Mouse (Mus musculus) liver, embryonic 14.5 days (tissue): ENCODE measurements at regions not wholly inside any gene's neighbourhood (a gene's known extent, or its start where the extent isn't known, plus 50 kb on each side); places are given as distances from the start of the nearest gene placed in this dataset.

Experiments used
- ATAC-seq: fragments of 200-750 bp; cut with Nextera tagmentation; 2 replicates; pipeline ENCODE4 v1.8.0; 2017; ENCODE audit warnings: moderate number of reproducible peaks, mild to moderate bottlenecking, moderate library complexity; ENCODE audit not compliant: insufficient read depth
- DNase-seq, 3 experiments: peaks; one replicate each; pipeline ENCODE4 v3.0.0-alpha.2; 2012 to 2013; ENCODE audit warnings: low read depth in 3 of 3, low spot score in 3 of 3
- H3K27ac ChIP-seq: fragments of 300-500 bp; sonication (generic); 2 replicates; pipeline ENCODE4 v1.5.1; 2014; ENCODE audit warnings: moderate library complexity, mild to moderate bottlenecking, control low read depth, inconsistent platforms
- H3K27me3 ChIP-seq: fragments of 300-500 bp; sonication (generic); 2 replicates; pipeline ENCODE4 v1.6.1; 2014; ENCODE audit warnings: mild to moderate bottlenecking, low read length, moderate library complexity; ENCODE audit not compliant: control insufficient read depth, insufficient read depth
- H3K36me3 ChIP-seq: fragments of 300-500 bp; sonication (generic); replicated peaks from 2 replicates; pipeline ENCODE4 v1.6.1; 2014; ENCODE audit warnings: low read depth; ENCODE audit not compliant: control insufficient read depth, insufficient read depth
- H3K4me1 ChIP-seq, 2 experiments: fragments of 200-500 bp in 1 of 2; fragments of 300-500 bp in 1 of 2; sonication (generic) in 1 of 2; replicated peaks; 2 replicates each; pipeline ENCODE4 v1.6.1; 2012 to 2014; ENCODE audit warnings: antibody characterized with exemption in 1 of 2, inconsistent platforms in 1 of 2, low read length in 1 of 2; ENCODE audit not compliant: control insufficient read depth in 2 of 2, insufficient read depth in 2 of 2
- H3K4me2 ChIP-seq: fragments of 300-500 bp; sonication (generic); 2 replicates; pipeline ENCODE4 v1.6.1; 2014; ENCODE audit warnings: low read depth, mild to moderate bottlenecking, control low read depth, moderate library complexity
- H3K4me3 ChIP-seq, 2 experiments: fragments of 200-500 bp in 1 of 2; fragments of 300-500 bp in 1 of 2; sonication (generic) in 1 of 2; 2 replicates each; pipeline ENCODE4 v1.5.1; 2012 to 2014; ENCODE audit warnings: low read depth in 2 of 2, low read length in 2 of 2, mild to moderate bottlenecking in 2 of 2, control low read depth in 1 of 2, inconsistent platforms in 1 of 2, moderate library complexity in 1 of 2; ENCODE audit not compliant: insufficient read depth in 1 of 2
- H3K9ac ChIP-seq: fragments of 300-500 bp; sonication (generic); replicated peaks from 2 replicates; pipeline ENCODE4 v1.6.1; 2014; ENCODE audit warnings: mild to moderate bottlenecking, control low read depth, moderate library complexity
- H3K9me3 ChIP-seq: fragments of 300-500 bp; sonication (generic); 2 replicates; pipeline ENCODE4 v1.6.1; 2016; ENCODE audit warnings: low read length, mixed read lengths; ENCODE audit not compliant: control insufficient read depth
- CTCF ChIP-seq: IDR thresholded peaks from 2 replicates; pipeline ENCODE4 v1.5.1; 2016; ENCODE audit warnings: antibody characterized with exemption, low read depth, control low read depth
- EP300 ChIP-seq: IDR thresholded peaks from 2 replicates; pipeline ENCODE4 v1.6.1; 2016; ENCODE audit warnings: antibody characterized with exemption, low read depth
- WGBS: fragments of 180-500 bp; shearing (Covaris S2); extraction: QIAGEN DNeasy Blood & Tissue Kit; methylation state at CpG from one replicate; pipeline ENCODE4 v1.1.7; 2014; ENCODE audit not compliant: insufficient replicate concordance; 5-methylcytosine and 5-hydroxymethylcytosine counted together

- no peaks in the 10 kb centered on the region for H3K27me3 ChIP-seq
- H3K36me3 ChIP-seq, result no peaks in the 10 kb centered on the region
- no peak overlapping the region for H3K4me3 ChIP-seq
- no peaks in the 10 kb centered on the region for H3K9me3 ChIP-seq
- WGBS, result 69% methylated on average over 8 of the region's 8 CpGs
- H3K27ac ChIP-seq, result no peak overlapping the region
- TF ChIP-seq CTCF (no peak), EP300 (no peak)
- no peak for ATAC-seq
- H3K4me2 ChIP-seq, result no peak overlapping the region
- no peaks in the 10 kb centered on the region for H3K4me1 ChIP-seq
- H3K9ac ChIP-seq, result no peak overlapping the region
- DNase-seq, result no peak
These were observed 395.3 kb downstream of the Mtx2 start for GRCm38 (mm10) chr2:75220775-75221359.

GRCm38 (mm10) chr2:75224443-75224842 lies 398.8 kb downstream of the Mtx2 start:
- Histone ChIP-seq H3K27me3 (no peaks in the 10 kb centered on the region), H3K4me3 (no peak overlapping the region), H3K4me1 (no peaks in the 10 kb centered on the region), H3K9ac (no peak overlapping the region), H3K27ac (no peak overlapping the region), H3K9me3 (no peaks in the 10 kb centered on the region), H3K4me2 (no peak overlapping the region), H3K36me3 (no peaks in the 10 kb centered on the region)
- no peak for DNase-seq
- TF ChIP-seq CTCF (no peak), EP300 (no peak)
- 63% methylated on average over 5 of the region's 5 CpGs for WGBS
- no peak for ATAC-seq

- Histone ChIP-seq H3K27ac (no peak overlapping the region), H3K4me2 (no peak overlapping the region), H3K36me3 (no peaks in the 10 kb centered on the region), H3K4me1 (no peaks in the 10 kb centered on the region), H3K27me3 (no peaks in the 10 kb centered on the region), H3K9me3 (no peaks in the 10 kb centered on the region), H3K4me3 (no peak overlapping the region), H3K9ac (no peak overlapping the region)
- ATAC-seq (no peak), DNase-seq (no peak)
- WGBS, result 64% methylated on average over 1 of the region's 1 CpGs
- no peak for TF ChIP-seq CTCF
- no peak for TF ChIP-seq EP300
These were observed 415.4 kb downstream of the Mtx2 start for GRCm38 (mm10) chr2:75240976-75241375.

- Histone ChIP-seq H3K4me3 (no peak overlapping the region), H3K4me1 (no peaks in the 10 kb centered on the region), H3K27ac (no peak overlapping the region), H3K27me3 (no peaks in the 10 kb centered on the region), H3K36me3 (no peaks in the 10 kb centered on the region), H3K4me2 (no peak overlapping the region), H3K9ac (no peak overlapping the region), H3K9me3 (no peaks in the 10 kb centered on the region)
- DNase-seq, result no peak
- 58% methylated on average over 17 of the region's 17 CpGs for WGBS
- TF ChIP-seq EP300 (no peak), CTCF (no peak)
- no peak for ATAC-seq
These were observed 414.6 kb upstream of the Hnrnpa3 start for GRCm38 (mm10) chr2:75244311-75245033.

GRCm38 (mm10) chr2:75245256-75245655 lies 413.8 kb upstream of the Hnrnpa3 start:
- WGBS, result 72% methylated on average over 6 of the region's 6 CpGs
- no peak overlapping the region for H3K4me2 ChIP-seq
- DNase-seq (no peak), ATAC-seq (no peak)
- no peak overlapping the region for H3K27ac ChIP-seq
- TF ChIP-seq EP300 (no peak), CTCF (no peak)
- H3K27me3 ChIP-seq, result no peaks in the 10 kb centered on the region
- no peak overlapping the region for H3K4me3 ChIP-seq
- no peaks in the 10 kb centered on the region for H3K4me1 ChIP-seq
- no peaks in the 10 kb centered on the region for H3K36me3 ChIP-seq
- H3K9ac ChIP-seq, result no peak overlapping the region
- H3K9me3 ChIP-seq, result no peaks in the 10 kb centered on the region
